Mouse (Mus musculus) forebrain, embryonic 11.5 days (tissue): Measurements from ENCODE around the gene Slc7a3. TPM values are rescaled to one million over a fixed set of nuclear protein-coding genes. Genes with fewer than 3 reads are reported as not detected.
"Not testable (repeated sequence)": the region's sequence is repeated elsewhere in the genome, so short reads cannot be mapped to it uniquely, and the experiment has no call there.

ENCODE experiments used
- ATAC-seq: fragments of 200-750 bp; cut with Nextera tagmentation; replicated peaks from 2 replicates; pipeline ENCODE4 v1.8.0; 2017; ENCODE audit warnings: moderate TSS enrichment; ENCODE audit not compliant: low FRiP score
- DNase-seq: peaks from one replicate; pipeline ENCODE4 v3.0.0-alpha.2; 2017; ENCODE audit warnings: low spot score
- H3K27ac ChIP-seq: fragments of 300-500 bp; sonication (generic); 2 replicates; pipeline ENCODE4 v1.5.1; 2014; ENCODE audit warnings: low read depth, low read length
- H3K27me3 ChIP-seq: fragments of 300-500 bp; sonication (generic); 2 replicates; pipeline ENCODE4 v1.6.1; 2014; ENCODE audit warnings: mild to moderate bottlenecking, low read length, mixed read lengths; ENCODE audit not compliant: control insufficient read depth, insufficient read depth
- H3K36me3 ChIP-seq: fragments of 300-500 bp; sonication (generic); 2 replicates; pipeline ENCODE4 v1.6.1; 2014; ENCODE audit warnings: mild to moderate bottlenecking, low read length, moderate library complexity, mixed read lengths; ENCODE audit not compliant: control insufficient read depth, insufficient read depth
- H3K4me1 ChIP-seq: fragments of 300-500 bp; sonication (generic); replicated peaks from 2 replicates; pipeline ENCODE4 v1.6.1; 2014; ENCODE audit warnings: low read length, mixed read lengths; ENCODE audit not compliant: control insufficient read depth, insufficient read depth
- H3K4me2 ChIP-seq: fragments of 300-500 bp; sonication (generic); 2 replicates; pipeline ENCODE4 v1.6.1; 2014; ENCODE audit warnings: low read depth, mild to moderate bottlenecking, low read length, moderate library complexity, mixed read lengths; ENCODE audit not compliant: severe bottlenecking
- H3K4me3 ChIP-seq: fragments of 300-500 bp; sonication (generic); 2 replicates; pipeline ENCODE4 v1.5.1; 2014; ENCODE audit warnings: low read depth, low read length
- H3K9ac ChIP-seq: fragments of 300-500 bp; sonication (generic); 2 replicates; pipeline ENCODE4 v1.6.1; 2014; ENCODE audit warnings: low read length
- H3K9me3 ChIP-seq: fragments of 300-500 bp; sonication (generic); 2 replicates; pipeline ENCODE4 v1.6.1; 2016; ENCODE audit warnings: low read length, mixed read lengths; ENCODE audit not compliant: control insufficient read depth
- WGBS: fragments of 180-500 bp; shearing (Covaris S2); extraction: QIAGEN DNeasy Blood & Tissue Kit; methylation state at CpG from one replicate; pipeline ENCODE4 v1.1.7; 2014; 5-methylcytosine and 5-hydroxymethylcytosine counted together
- polyA plus RNA-seq: library from polyadenylated mRNA; unstranded; fragments of >200 nt; fragmentation: Nextera tagmentation; extraction: Ambion mirVana; gene quantifications from 2 replicates; pipeline ENCODE4 v1.2.1, GENCODE M21; 2014

Gene Slc7a3
- 1.1 and 1.2 TPM in 2 replicates for polyA plus RNA-seq

DNA sequence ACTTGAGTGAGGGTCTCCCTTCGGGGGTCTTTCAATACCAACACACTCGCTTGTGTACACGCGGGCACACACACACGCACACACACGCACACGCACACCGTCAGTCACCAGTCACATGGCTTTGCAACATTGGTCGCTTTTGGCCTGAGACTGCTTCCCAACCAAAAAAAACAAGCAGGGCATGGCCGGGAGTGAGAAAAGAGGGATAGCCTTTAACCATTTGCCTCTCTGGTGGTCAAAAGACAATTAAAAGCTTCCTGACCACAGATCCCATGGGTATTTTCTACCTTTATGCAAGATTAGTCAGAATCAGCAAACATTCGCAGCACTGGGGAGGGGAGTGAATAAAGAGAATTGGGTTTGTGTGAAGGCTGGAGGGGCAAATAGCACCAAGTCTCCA lies at the start of gene Slc7a3:
Gene Slc7a3, minus strand, starts transcription at position 101 of the 400 bp plus-strand sequence.
- H3K27me3 ChIP-seq, result no peaks in the 10 kb centered on the region
- H3K9me3 ChIP-seq, result no peaks in the 10 kb centered on the region

DNA sequence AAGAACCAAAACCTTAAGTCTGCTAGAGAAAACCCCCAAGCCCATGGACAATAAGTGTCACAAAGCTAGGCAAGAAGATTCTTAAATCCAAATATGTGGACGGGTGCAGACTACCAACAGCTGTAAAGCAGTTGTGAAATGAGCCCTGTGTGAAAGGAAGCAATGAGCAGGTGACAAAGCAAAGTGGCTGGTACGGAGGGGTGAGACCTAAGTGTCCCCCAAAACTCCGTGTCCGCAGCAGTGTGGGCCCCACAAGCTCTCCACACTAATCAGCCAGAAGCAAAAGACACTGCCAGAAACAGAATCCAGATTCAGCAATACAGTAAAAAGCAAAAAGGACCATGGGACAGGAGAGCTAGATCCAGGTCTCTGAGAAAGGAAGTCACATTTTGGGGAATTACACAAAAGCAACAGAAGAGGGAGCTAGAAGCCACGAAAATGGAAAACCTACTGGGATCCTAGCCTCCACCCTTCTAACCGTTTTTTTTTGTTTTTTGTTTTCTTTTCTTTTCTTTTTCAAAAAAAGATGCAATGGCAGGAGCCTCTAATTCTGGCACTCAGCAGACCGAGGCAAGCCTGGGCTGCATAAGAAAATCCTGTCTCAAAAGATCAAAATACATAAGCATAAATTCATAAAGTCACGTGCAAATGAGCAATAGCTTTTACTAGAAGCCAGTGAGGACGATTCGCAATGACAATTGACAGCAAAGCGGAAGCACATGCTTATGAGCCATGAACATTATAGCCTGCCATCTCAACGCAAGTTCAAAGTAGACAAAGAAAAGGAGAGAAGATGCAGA lies 46.4 kb upstream of the Slc7a3 start:
- WGBS, result 43% methylated on average over 12 of the region's 12 CpGs
- no peak overlapping the region for H3K9ac ChIP-seq
- no peaks in the 10 kb centered on the region for H3K9me3 ChIP-seq
- no peak overlapping the region for H3K27ac ChIP-seq
- ATAC-seq, result 0 out of 2 replicates have a peak, but pooled peaks have one; percentile 12
- DNase-seq, result no peak
- no peaks in the 10 kb centered on the region for H3K36me3 ChIP-seq
- no peaks in the 10 kb centered on the region for H3K27me3 ChIP-seq
- H3K4me2 ChIP-seq, result no peak overlapping the region
- H3K4me3 ChIP-seq, result no peak overlapping the region
- no peaks in the 10 kb centered on the region for H3K4me1 ChIP-seq

More for the DNA sequence above, at the start of gene Slc7a3:
- 45% methylated on average over 11 of the region's 11 CpGs for WGBS
- Histone ChIP-seq H3K4me3 (peak within 1 kb of the TSS; percentile 24), H3K9ac (0 out of 2 replicates have a peak within 1 kb of the TSS, but pooled peaks have one; percentile 7), H3K4me2 (peak within 1 kb of the TSS; percentile 52), H3K4me1 (no peaks in the 10 kb centered on the region), H3K27ac (no peak within 1 kb of the TSS), H3K36me3 (no peaks in the 10 kb centered on the region)
- DNase-seq (no peak), ATAC-seq (no peak)

DNA sequence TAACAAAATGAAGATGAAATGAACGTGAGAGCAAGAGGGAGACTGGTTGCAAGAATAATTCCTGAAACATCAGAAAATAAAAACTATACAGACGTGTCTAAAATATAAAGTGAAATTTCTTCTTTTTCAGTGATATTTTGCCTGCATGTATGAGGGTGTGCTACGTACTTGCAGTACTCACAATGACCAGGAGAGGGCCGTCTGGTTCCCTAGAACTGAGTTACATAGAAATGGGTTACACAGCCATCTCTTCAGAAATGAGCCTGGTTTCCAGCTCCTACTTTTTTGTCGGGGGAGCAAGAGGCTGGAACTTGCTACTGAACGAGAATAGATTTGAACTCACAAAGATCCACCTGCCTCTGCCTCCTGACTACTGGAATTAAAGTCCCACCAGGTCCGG lies 45.2 kb upstream of the Slc7a3 start:
- DNase-seq (peak; percentile 73), ATAC-seq (no peak)
- 30% methylated on average over 7 of the region's 7 CpGs for WGBS
- Histone ChIP-seq H3K9me3 (no peaks in the 10 kb centered on the region), H3K9ac (no peak overlapping the region), H3K4me2 (no peak overlapping the region), H3K27ac (no peak overlapping the region), H3K27me3 (no peaks in the 10 kb centered on the region), H3K4me1 (no peaks in the 10 kb centered on the region), H3K4me3 (no peak overlapping the region), H3K36me3 (no peaks in the 10 kb centered on the region)

DNA sequence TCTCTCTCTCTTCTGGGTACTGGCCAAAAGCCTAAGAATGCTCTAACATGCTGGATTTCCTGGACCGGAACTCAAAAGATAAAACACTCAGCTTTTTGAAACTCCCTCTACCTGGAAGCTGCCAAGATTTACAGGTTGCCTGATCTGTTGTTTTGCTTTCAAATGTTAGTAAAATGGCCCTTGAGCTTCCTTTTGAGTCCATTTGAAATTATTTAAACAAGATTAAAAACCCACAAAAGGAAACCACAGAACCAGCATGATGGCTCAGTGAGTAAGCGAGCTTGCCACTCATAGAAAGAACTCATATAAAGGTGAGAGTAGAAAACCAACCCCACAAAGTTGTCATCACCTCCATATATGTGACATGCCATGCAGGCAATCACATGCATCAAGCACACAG lies 42.7 kb upstream of the Slc7a3 start:
- Histone ChIP-seq H3K27ac (no peak overlapping the region), H3K4me3 (no peak overlapping the region), H3K9ac (no peak overlapping the region), H3K9me3 (no peaks in the 10 kb centered on the region), H3K4me2 (no peak overlapping the region), H3K36me3 (no peaks in the 10 kb centered on the region), H3K4me1 (no peaks in the 10 kb centered on the region), H3K27me3 (no peaks in the 10 kb centered on the region)
- 96% methylated on average over 2 of the region's 2 CpGs for WGBS
- ATAC-seq (no peak), DNase-seq (no peak)

DNA sequence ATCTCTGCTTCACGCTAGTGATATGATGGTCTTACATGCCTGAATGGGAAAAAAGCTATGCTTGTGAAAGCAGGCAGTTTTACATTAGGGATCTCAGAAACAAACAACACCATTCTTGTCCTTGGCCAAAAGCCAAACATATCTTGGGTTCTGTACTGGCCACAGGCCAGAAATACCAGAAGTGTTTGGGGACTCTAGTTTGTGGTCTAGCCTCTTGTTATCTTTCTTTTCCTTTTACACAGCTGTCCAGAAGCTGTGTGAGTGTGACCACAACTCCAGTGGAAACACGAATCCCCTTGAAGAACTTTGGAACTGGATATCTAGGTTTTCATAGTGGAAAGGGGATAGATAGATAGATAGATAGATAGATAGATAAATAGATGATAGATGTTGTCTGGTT lies 41.2 kb upstream of the Slc7a3 start:
- H3K36me3 ChIP-seq, result no peaks in the 10 kb centered on the region
- DNase-seq, result no peak
- ATAC-seq, result no peak
- H3K27ac ChIP-seq, result no peak overlapping the region
- no peaks in the 10 kb centered on the region for H3K27me3 ChIP-seq
- no peaks in the 10 kb centered on the region for H3K9me3 ChIP-seq
- no peak overlapping the region for H3K4me2 ChIP-seq
- H3K9ac ChIP-seq, result no peak overlapping the region
- 89% methylated on average over 2 of the region's 2 CpGs for WGBS
- H3K4me1 ChIP-seq, result no peaks in the 10 kb centered on the region
- H3K4me3 ChIP-seq, result no peak overlapping the region

DNA sequence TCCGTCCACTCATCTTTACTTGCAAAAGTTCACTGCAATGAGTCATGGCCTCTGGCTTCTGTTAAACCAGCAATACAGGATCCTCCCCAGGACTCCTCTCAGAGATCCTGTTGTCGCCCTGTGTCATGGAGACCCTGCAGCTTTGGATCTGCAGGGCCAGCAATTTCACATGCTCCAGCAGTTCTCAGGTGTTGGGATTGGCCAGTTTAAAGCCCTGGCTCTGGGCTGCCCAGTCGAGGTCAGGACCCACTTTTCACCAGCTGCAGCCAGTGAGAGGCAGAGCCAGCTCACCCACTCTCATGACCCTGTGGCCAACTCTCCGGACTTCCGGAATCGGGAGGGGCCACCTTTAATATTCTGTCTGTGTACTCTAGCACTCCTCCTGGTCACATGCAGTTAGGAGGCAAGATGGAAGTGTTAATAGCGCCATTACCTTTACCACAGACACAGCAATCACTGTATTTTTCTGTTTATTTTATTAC lies 40.7 kb upstream of the Slc7a3 start:
- no peak overlapping the region for H3K27ac ChIP-seq
- no peaks in the 10 kb centered on the region for H3K4me1 ChIP-seq
- ATAC-seq (no peak), DNase-seq (no peak)
- no peak overlapping the region for H3K4me2 ChIP-seq
- no peaks in the 10 kb centered on the region for H3K27me3 ChIP-seq
- H3K4me3 ChIP-seq, result no peak overlapping the region
- 72% methylated on average over 7 of the region's 7 CpGs for WGBS
- H3K36me3 ChIP-seq, result no peaks in the 10 kb centered on the region
- no peak overlapping the region for H3K9ac ChIP-seq
- no peaks in the 10 kb centered on the region for H3K9me3 ChIP-seq

DNA sequence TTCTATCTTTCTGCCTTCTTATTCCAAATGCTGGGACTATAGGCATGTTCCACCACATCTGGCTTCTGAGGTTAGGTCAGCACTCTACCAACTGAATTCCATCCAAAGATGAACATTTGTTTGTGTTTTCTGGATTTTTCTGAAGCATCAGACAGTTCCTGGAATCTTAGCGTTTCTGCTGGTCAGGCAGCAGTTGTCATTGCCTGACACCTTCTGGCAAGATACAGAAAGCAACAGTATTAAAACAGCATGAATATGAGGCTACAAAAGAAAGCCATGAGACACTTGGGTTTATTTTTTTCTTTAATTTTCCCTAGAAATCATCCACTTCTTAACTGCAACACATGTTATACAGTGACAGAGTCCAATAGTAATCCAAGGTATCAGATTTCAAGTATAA lies 34.7 kb upstream of the Slc7a3 start:
- H3K9ac ChIP-seq, result no peak overlapping the region
- H3K27me3 ChIP-seq, result no peaks in the 10 kb centered on the region
- H3K4me3 ChIP-seq, result no peak overlapping the region
- no peak overlapping the region for H3K4me2 ChIP-seq
- no peak overlapping the region for H3K27ac ChIP-seq
- H3K36me3 ChIP-seq, result no peaks in the 10 kb centered on the region
- WGBS, result 75% methylated on average over 1 of the region's 1 CpGs
- no peaks in the 10 kb centered on the region for H3K9me3 ChIP-seq
- no peaks in the 10 kb centered on the region for H3K4me1 ChIP-seq
- no peak for ATAC-seq
- no peak for DNase-seq

DNA sequence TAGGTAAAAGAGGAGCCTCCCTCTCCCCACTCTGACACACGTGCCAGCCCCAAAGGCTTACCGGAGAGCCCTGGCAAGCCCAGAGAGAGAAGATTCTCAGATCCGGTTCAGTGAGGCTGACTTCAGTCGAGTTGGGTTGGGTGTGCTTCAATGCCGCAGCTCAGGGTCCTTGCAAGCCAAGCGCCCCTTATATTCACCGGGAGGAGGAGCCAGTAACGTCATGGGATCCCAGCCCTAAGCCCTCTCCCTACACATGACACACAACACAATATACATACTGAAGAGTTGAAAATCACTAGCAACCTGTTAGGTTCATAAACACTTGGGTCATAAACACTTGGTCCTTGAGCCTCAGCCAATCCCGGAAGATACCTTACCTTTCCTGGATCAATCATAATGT lies 609 bp downstream of the Slc7a3 start:
- not testable (repeated sequence) for H3K9ac ChIP-seq, H3K36me3 ChIP-seq, H3K4me1 ChIP-seq, H3K27ac ChIP-seq, DNase-seq, ATAC-seq, H3K27me3 ChIP-seq, H3K9me3 ChIP-seq
- Histone ChIP-seq H3K4me2 (peak overlapping the region; percentile 52), H3K4me3 (peak overlapping the region; percentile 24)
- WGBS, result 15% methylated on average over 6 of the region's 9 CpGs

DNA sequence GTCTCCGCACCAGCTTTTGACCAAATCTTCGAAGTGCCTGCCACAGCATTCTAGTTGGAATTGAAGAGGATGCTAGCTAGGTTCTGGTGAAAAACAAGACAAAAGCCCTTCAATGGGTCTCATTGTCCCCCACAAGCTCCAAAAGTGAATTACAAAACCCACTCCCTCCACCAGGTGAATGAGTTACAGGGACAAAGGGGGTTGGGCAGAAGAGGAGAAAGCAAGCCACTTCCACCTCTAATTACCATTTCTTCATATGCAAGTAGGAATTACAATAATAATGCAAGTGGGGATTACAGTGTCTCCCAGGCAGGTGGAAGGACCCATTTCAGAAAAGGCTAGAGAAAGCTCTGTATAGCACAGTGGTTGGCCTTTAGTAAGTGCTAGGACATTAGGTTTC lies 1.6 kb downstream of the Slc7a3 start:
- WGBS, result 35% methylated on average over 2 of the region's 2 CpGs
- peak overlapping the region; percentile 52; the same call in 1 of the 2 replicates for H3K4me2 ChIP-seq
- H3K27me3 ChIP-seq, result no peaks in the 10 kb centered on the region

More for the DNA sequence above, 1.6 kb downstream of the Slc7a3 start:
- DNase-seq (no peak), ATAC-seq (no peak)
- H3K9me3 ChIP-seq, result no peaks in the 10 kb centered on the region
- H3K4me1 ChIP-seq, result no peaks in the 10 kb centered on the region
- H3K9ac ChIP-seq, result no peak overlapping the region
- H3K4me3 ChIP-seq, result no peak overlapping the region
- no peaks in the 10 kb centered on the region for H3K36me3 ChIP-seq
- no peak overlapping the region for H3K27ac ChIP-seq
